8 mouse cellular contexts compared by ENCODE assay signal in the genomic region with DNA sequence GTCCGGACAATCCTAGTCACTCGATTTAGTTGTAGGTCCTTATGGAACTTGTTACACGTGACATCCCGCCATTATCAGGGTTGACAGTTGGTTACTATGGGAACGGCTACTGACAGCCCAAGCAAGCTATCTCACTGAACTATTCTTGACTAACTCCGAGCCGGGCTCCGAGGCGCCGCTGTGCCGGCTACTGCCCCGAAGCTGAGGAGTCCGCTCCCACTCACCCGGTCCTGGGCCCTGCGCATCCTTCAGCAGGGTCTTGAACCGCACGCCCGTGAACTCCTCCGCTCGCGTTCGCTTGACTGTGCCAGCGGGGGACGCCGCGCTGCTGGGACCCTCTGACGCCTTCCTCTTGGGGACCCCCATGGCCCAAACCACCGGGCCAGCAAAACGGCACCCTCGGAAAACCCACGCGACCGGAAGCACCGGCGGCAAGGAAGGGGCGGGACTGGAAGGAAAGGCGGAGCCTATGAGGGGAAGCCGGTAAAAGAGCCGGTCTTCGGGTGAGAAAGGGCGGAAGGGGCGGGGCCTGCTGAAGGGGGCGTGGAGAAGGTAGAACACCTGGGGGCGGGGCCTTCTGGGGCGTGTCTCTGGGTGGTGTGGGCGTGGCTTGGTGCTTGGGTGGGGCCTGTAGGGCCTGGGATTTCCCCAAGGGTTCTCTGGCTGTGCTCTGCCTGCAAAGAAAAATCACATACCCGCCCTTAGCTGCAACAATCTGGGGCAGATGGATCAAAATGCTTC. TPM values are rescaled to one million over a fixed set of nuclear protein-coding genes. Genes with fewer than 3 reads are reported as not detected.
DNase-seq lines count a peak whose midpoint lies in the region; ATAC-seq and TF ChIP-seq lines count a peak whose summit lies in the region.

Gene Urb1, minus strand, starts transcription at position 439 of the 741 bp plus-strand sequence.

- no peak for TF ChIP-seq RAD21 in MEL (IDR thresholded peaks at IDR 0.05; ENCODE audit: low read depth, low read length)

- peaks cover 0 to 3% of the 10 kb centered on the region in 2 experiments; a peak in 2 of 4 replicates for H3K27me3 ChIP-seq in MEL (ENCODE audit: control insufficient read depth in 1 of 2, insufficient read depth in 2 of 2, low read length in 2 of 2)
- no peaks in the 10 kb centered on the region for H3K27me3 ChIP-seq in cerebellum, adult 2 months (ENCODE audit: control insufficient read depth, insufficient read depth, low read length)
- no peaks in the 10 kb centered on the region for H3K27me3 ChIP-seq in forebrain, postnatal 0 days (ENCODE audit: insufficient read depth, low read length)
- no peaks in the 10 kb centered on the region for H3K27me3 ChIP-seq in lung, embryonic 16.5 days (ENCODE audit: control insufficient read depth, insufficient read depth, low read depth, low read length)

- peak; percentile 65 to 76; a peak in 3 of 4 replicates for TF ChIP-seq POLR2A in MEL (IDR thresholded peaks at IDR 0.05; ENCODE audit: control insufficient read depth in 1 of 2, insufficient read depth in 1 of 2, low read depth in 1 of 2, low read length in 2 of 2, poor library complexity in 1 of 2)
- 0 out of 2 replicates have a peak, but pooled peaks have one; percentile 23 for TF ChIP-seq POLR2A in cerebellum, adult 2 months (IDR thresholded peaks at IDR 0.05; ENCODE audit: borderline replicate concordance, insufficient read depth, low read length)

- peak within 1 kb of the TSS; percentile 34 for H3K27ac ChIP-seq in MEL (ENCODE audit: control insufficient read depth, low read depth, low read length)
- H3K27ac ChIP-seq in cerebellum, adult 2 months (ENCODE audit: insufficient read depth, low read length): no peak within 1 kb of the TSS; the same call in 1 of the 2 replicates
- peak within 1 kb of the TSS; percentile 76 for H3K27ac ChIP-seq in forebrain, postnatal 0 days (ENCODE audit: low read depth, low read length)
- peak within 1 kb of the TSS; percentile 69 for H3K27ac ChIP-seq in lung, embryonic 16.5 days (ENCODE audit: low read length)

- TF ChIP-seq CTCF in MEL (IDR thresholded peaks at IDR 0.05 in 2 of 3, conservative IDR thresholded peaks at IDR 0.05 in 1 of 3; ENCODE audit: control insufficient read depth in 1 of 3, insufficient read depth in 1 of 3, low read depth in 2 of 3, low read length in 3 of 3, poor library complexity in 1 of 3, severe bottlenecking in 1 of 3): no peak
- no peak for TF ChIP-seq CTCF in cerebellum, adult 2 months (IDR thresholded peaks at IDR 0.05; ENCODE audit: borderline replicate concordance, insufficient read depth, low read depth, low read length)
- TF ChIP-seq CTCF in forebrain, postnatal 0 days (IDR thresholded peaks at IDR 0.05; ENCODE audit: low read depth): no peak

- peak within 1 kb of the TSS; percentile 76 to 78 for H3K4me3 ChIP-seq in MEL (ENCODE audit: control insufficient read depth in 1 of 2, insufficient read depth in 1 of 2, low read depth in 2 of 2, low read length in 2 of 2)
- H3K4me3 ChIP-seq in cerebellum, adult 2 months (replicated peaks; ENCODE audit: insufficient read depth, low read depth, low read length): peak within 1 kb of the TSS; percentile 78
- H3K4me3 ChIP-seq in forebrain, postnatal 0 days (ENCODE audit: low read depth, low read length): peak within 1 kb of the TSS; percentile 57
- peak within 1 kb of the TSS; percentile 73 for H3K4me3 ChIP-seq in lung, embryonic 16.5 days (ENCODE audit: low read length)

- peak; percentile 97 for ATAC-seq in forebrain, postnatal 0 days
- peak; percentile 88 to 91 for ATAC-seq in hematopoietic stem cell, adult 5-6 weeks (replicated peaks in 1 of 2; ENCODE audit: insufficient read depth in 1 of 2, low FRiP score in 2 of 2, low TSS enrichment in 1 of 2, low read depth in 1 of 2, poor library complexity in 2 of 2, severe bottlenecking in 2 of 2)
- peak; percentile 97 for ATAC-seq in lung, embryonic 16.5 days (ENCODE audit: low read depth)

- peaks cover 0 to 10% of the 10 kb centered on the region in 2 experiments; a peak in 3 of 4 replicates for H3K36me3 ChIP-seq in MEL (ENCODE audit: control insufficient read depth in 1 of 2, insufficient read depth in 2 of 2, low read length in 2 of 2)
- 0 out of 2 replicates have a peak, but pooled peaks cover 5% of the 10 kb centered on the region for H3K36me3 ChIP-seq in forebrain, postnatal 0 days (ENCODE audit: insufficient read depth)
- no peaks in the 10 kb centered on the region; the same call in 1 of the 2 replicates for H3K36me3 ChIP-seq in lung, embryonic 16.5 days (ENCODE audit: control insufficient read depth, insufficient read depth, low read length)

- DNase-seq in MEL (ENCODE audit: low read depth, low spot score): peak; percentile 95
- peak; percentile 95 to 98 for DNase-seq in cerebellum, adult 2 months
- DNase-seq in forebrain, postnatal 0 days: peak; percentile 95
- DNase-seq in layer of hippocampus, adult 9-10 months (ENCODE audit: low spot score): peak; percentile 96
- DNase-seq in ovary, postnatal 10 days (ENCODE audit: low spot score): peak; percentile 93
- DNase-seq in thymus, postnatal 10 days (ENCODE audit: low spot score in 2 of 2): peak; percentile 96 to 100

- H3K79me2 ChIP-seq in MEL (ENCODE audit: control insufficient read depth, insufficient read depth, low read length, poor library complexity): peaks cover 30% of the 10 kb centered on the region

- peaks cover 0 to 11% of the 10 kb centered on the region in 2 experiments; a peak in 2 of 4 replicates for H3K4me1 ChIP-seq in MEL (ENCODE audit: control insufficient read depth in 1 of 2, insufficient read depth in 2 of 2, low read length in 2 of 2)
- peaks cover 3% of the 10 kb centered on the region; the same call in 1 of the 2 replicates for H3K4me1 ChIP-seq in cerebellum, adult 2 months (ENCODE audit: control insufficient read depth, insufficient read depth, low read length)
- peaks cover 5% of the 10 kb centered on the region; the same call in 1 of the 2 replicates for H3K4me1 ChIP-seq in forebrain, postnatal 0 days (ENCODE audit: insufficient read depth)
- peaks cover 7% of the 10 kb centered on the region for H3K4me1 ChIP-seq in lung, embryonic 16.5 days (replicated peaks; ENCODE audit: control insufficient read depth, insufficient read depth, low read length)

- TF ChIP-seq EP300 in MEL (IDR thresholded peaks at IDR 0.05; ENCODE audit: low read depth in 1 of 2, low read length in 2 of 2): no peak

- H3K9ac ChIP-seq in MEL (ENCODE audit: control insufficient read depth, low read depth, low read length, poor library complexity, severe bottlenecking): peak within 1 kb of the TSS; percentile 66
- peak within 1 kb of the TSS; percentile 59 for H3K9ac ChIP-seq in forebrain, postnatal 0 days
- peak within 1 kb of the TSS; percentile 63 for H3K9ac ChIP-seq in lung, embryonic 16.5 days (ENCODE audit: low read length)

- H3K9me3 ChIP-seq in MEL (replicated peaks; ENCODE audit: insufficient read depth, low read length): no peaks in the 10 kb centered on the region
- no peaks in the 10 kb centered on the region for H3K9me3 ChIP-seq in forebrain, postnatal 0 days (ENCODE audit: low read length)
- H3K9me3 ChIP-seq in lung, embryonic 16.5 days (ENCODE audit: control insufficient read depth, low read length): no peaks in the 10 kb centered on the region

- WGBS in cerebellum, adult 2 months: under 1% methylated on average over 47 of the region's 47 CpGs
- WGBS in forebrain, postnatal 0 days: 1% methylated on average over 46 of the region's 47 CpGs
- WGBS in lung, embryonic 16.5 days: under 1% methylated on average over 47 of the region's 47 CpGs

- H3K4me2 ChIP-seq in forebrain, postnatal 0 days (ENCODE audit: low read depth): peak within 1 kb of the TSS; percentile 78
- H3K4me2 ChIP-seq in lung, embryonic 16.5 days (ENCODE audit: low read depth, low read length): peak within 1 kb of the TSS; percentile 68

TF ChIP-seq in MEL, 35 proteins besides CTCF, POLR2A, EP300 and RAD21 (continues in another document):
- TF ChIP-seq POLR2AphosphoS2 (IDR thresholded peaks at IDR 0.05; ENCODE audit: low read length) (peak; percentile 40; the same call in 1 of the 2 replicates), CHD1 (IDR thresholded peaks at IDR 0.05; ENCODE audit: low read depth, low read length) (no peak), SIN3A (IDR thresholded peaks at IDR 0.05; ENCODE audit: low read length) (peak; percentile 99), NELFE (IDR thresholded peaks at IDR 0.05; ENCODE audit: low read depth, low read length) (peak; percentile 74), ZC3H11A (IDR thresholded peaks at IDR 0.05; ENCODE audit: low read depth, low read length) (no peak), GATA1 (IDR thresholded peaks at IDR 0.05; ENCODE audit: low read depth, low read length) (0 out of 2 replicates have a peak, but pooled peaks have one; percentile 15), BHLHE40 (IDR thresholded peaks at IDR 0.05; ENCODE audit: borderline replicate concordance, low read depth, low read length) (no peak), MAX (IDR thresholded peaks at IDR 0.05; ENCODE audit: low read length) (peak; percentile 94), MAZ (IDR thresholded peaks at IDR 0.05; ENCODE audit: low read depth, low read length) (no peak; the same call in 1 of the 2 replicates), MAFK (IDR thresholded peaks at IDR 0.05; ENCODE audit: borderline replicate concordance, low read depth, low read length) (no peak), GABPA (IDR thresholded peaks at IDR 0.05; ENCODE audit: low read depth, low read length) (no peak), CHD2 (IDR thresholded peaks at IDR 0.05; ENCODE audit: low read length) (no peak), TCF12 (IDR thresholded peaks at IDR 0.05; ENCODE audit: low read depth, low read length) (0 out of 2 replicates have a peak, but pooled peaks have one; percentile 9), ZMIZ1 (IDR thresholded peaks at IDR 0.05; ENCODE audit: low read depth, low read length) (no peak), MYC (IDR thresholded peaks at IDR 0.05; ENCODE audit: low read depth, low read length) (no peak), MXI1 (IDR thresholded peaks at IDR 0.05; ENCODE audit: low read depth, low read length) (peak; percentile 100), ELF1 (IDR thresholded peaks at IDR 0.05; ENCODE audit: low read depth, low read length) (peak; percentile 81), E2F4 (IDR thresholded peaks at IDR 0.05; ENCODE audit: borderline replicate concordance, low read depth, low read length) (no peak), RCOR1 (IDR thresholded peaks at IDR 0.05; ENCODE audit: low read depth, low read length) (no peak)

RNA-seq across cellular contexts. Expression of gene Urb1, which starts in this region (rescaled TPM):
- 32.1 and 35.3 TPM in 2 replicates for total RNA-seq in MEL (2012; rRNA removed)
- 10 to 100 TPM; 26.2 to 36.7 TPM for polyA plus RNA-seq in MEL (2012; ENCODE audit: insufficient read depth in 1 of 2, insufficient read length in 2 of 2, low read depth in 1 of 2, low replicate concordance in 2 of 2, missing spikeins in 1 of 2)
- polyA plus RNA-seq in cerebellum, adult 2 months (2012; rRNA removed): 4.9 and 5.3 TPM in 2 replicates
- 12.7 and 19.0 TPM in 2 replicates for total RNA-seq in forebrain, postnatal 0 days (2014; rRNA removed)
- 4.6 and 5.4 TPM in 2 replicates for polyA plus RNA-seq in forebrain, postnatal 0 days (2015; fragmentation: Nextera tagmentation; extraction: Ambion mirVana)
- total RNA-seq in hematopoietic stem cell, adult 5-6 weeks (2017): 9.8 and 11.1 TPM in 2 replicates
- polyA plus RNA-seq in lung, embryonic 16.5 days (2015; fragmentation: Nextera tagmentation; extraction: Ambion mirVana): 6.9 and 8.1 TPM in 2 replicates
